Mouse (Mus musculus) heart, embryonic 16.5 days (tissue): ENCODE results near the gene Prkg1. TPM values are rescaled to one million over a fixed set of nuclear protein-coding genes. Genes with fewer than 3 reads are reported as not detected.

ENCODE experiments used
- ATAC-seq: fragments of 200-750 bp; cut with Nextera tagmentation; replicated peaks from 2 replicates; pipeline ENCODE4 v1.8.0; 2017; ENCODE audit warnings: moderate number of reproducible peaks; ENCODE audit not compliant: insufficient read depth, low FRiP score; ENCODE audit errors: extremely low read depth
- H3K27ac ChIP-seq: fragments of 300-500 bp; sonication (generic); 2 replicates; pipeline ENCODE4 v1.5.1; 2014; ENCODE audit warnings: mild to moderate bottlenecking, low read length, control low read depth, moderate library complexity
- H3K27me3 ChIP-seq: fragments of 300-500 bp; sonication (generic); 2 replicates; pipeline ENCODE4 v1.6.1; 2014; ENCODE audit warnings: low read length, mixed read lengths; ENCODE audit not compliant: control insufficient read depth, insufficient read depth
- H3K36me3 ChIP-seq: fragments of 300-500 bp; sonication (generic); 2 replicates; pipeline ENCODE4 v1.6.1; 2014; ENCODE audit not compliant: control insufficient read depth, insufficient read depth
- H3K4me1 ChIP-seq: fragments of 300-500 bp; sonication (generic); 2 replicates; pipeline ENCODE4 v1.6.1; 2014; ENCODE audit warnings: low read length, mixed read lengths; ENCODE audit not compliant: control insufficient read depth, insufficient read depth
- H3K4me2 ChIP-seq: fragments of 300-500 bp; sonication (generic); 2 replicates; pipeline ENCODE4 v1.6.1; 2014; ENCODE audit warnings: low read depth, mild to moderate bottlenecking, control low read depth, low read length
- H3K4me3 ChIP-seq: fragments of 300-500 bp; sonication (generic); 2 replicates; pipeline ENCODE4 v1.5.1; 2014; ENCODE audit warnings: mild to moderate bottlenecking, control low read depth, low read length
- H3K9ac ChIP-seq: fragments of 300-500 bp; sonication (generic); 2 replicates; pipeline ENCODE4 v1.6.1; 2014; ENCODE audit warnings: low read length, control low read depth
- H3K9me3 ChIP-seq: fragments of 300-500 bp; sonication (generic); replicated peaks from 2 replicates; pipeline ENCODE4 v1.6.1; 2016; ENCODE audit warnings: low read length; ENCODE audit not compliant: control insufficient read depth
- WGBS: fragments of 180-500 bp; shearing (Covaris S2); extraction: QIAGEN DNeasy Blood & Tissue Kit; methylation state at CpG from one replicate; pipeline ENCODE4 v1.1.7; 2014; 5-methylcytosine and 5-hydroxymethylcytosine counted together
- polyA plus RNA-seq: library from polyadenylated mRNA; unstranded; fragments of >200 nt; fragmentation: Nextera tagmentation; extraction: Ambion mirVana; gene quantifications from 2 replicates; pipeline ENCODE4 v1.2.1, GENCODE M21; 2015

The Prkg1 gene
- polyA plus RNA-seq, 1 experiment from 2014 or later, result 6.5 TPM

GRCm38 (mm10) chr19:30815661-30816060 lies 949.2 kb downstream of the Prkg1 start:
- ATAC-seq, result no peak
- no peak overlapping the region for H3K9ac ChIP-seq
- H3K4me1 ChIP-seq, result no peaks in the 10 kb centered on the region
- H3K9me3 ChIP-seq, result no peaks in the 10 kb centered on the region
- no peaks in the 10 kb centered on the region for H3K36me3 ChIP-seq
- H3K4me2 ChIP-seq, result no peak overlapping the region
- 79% methylated on average over 6 of the region's 6 CpGs for WGBS
- H3K27me3 ChIP-seq, result no peaks in the 10 kb centered on the region
- H3K27ac ChIP-seq, result no peak overlapping the region
- no peak overlapping the region for H3K4me3 ChIP-seq

GRCm38 (mm10) chr19:30806265-30806664 lies 958.6 kb downstream of the Prkg1 start:
- 58% methylated on average over 5 of the region's 5 CpGs for WGBS
- ATAC-seq, result no peak
- H3K4me1 ChIP-seq, result peaks cover 5% of the 10 kb centered on the region
- no peaks in the 10 kb centered on the region for H3K27me3 ChIP-seq
- H3K9me3 ChIP-seq, result no peaks in the 10 kb centered on the region
- no peaks in the 10 kb centered on the region for H3K36me3 ChIP-seq
- no peak overlapping the region for H3K9ac ChIP-seq
- no peak overlapping the region for H3K4me3 ChIP-seq
- H3K4me2 ChIP-seq, result no peak overlapping the region
- H3K27ac ChIP-seq, result no peak overlapping the region

DNA sequence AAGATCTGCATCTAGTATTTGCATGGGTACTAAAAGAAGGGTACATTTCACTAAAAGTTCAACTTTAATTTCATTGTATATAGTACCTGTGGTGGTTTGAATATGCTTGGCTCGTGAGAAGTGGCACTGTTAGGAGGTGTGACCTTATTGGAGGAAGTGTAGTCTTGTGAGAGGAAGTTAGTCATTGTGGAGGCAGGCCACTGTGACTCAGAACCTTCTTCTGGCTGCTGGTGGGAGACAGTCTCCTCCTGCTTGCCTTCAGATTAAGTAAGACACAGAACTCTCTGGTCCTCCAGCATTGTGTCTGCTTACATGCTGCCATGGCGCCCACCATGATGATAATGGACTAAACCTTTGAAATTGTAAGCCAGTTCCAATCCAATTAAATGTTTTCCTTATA lies 984.0 kb downstream of the Prkg1 start:
- ATAC-seq, result no peak
- Histone ChIP-seq H3K9ac (no peak overlapping the region), H3K36me3 (no peaks in the 10 kb centered on the region), H3K27ac (no peak overlapping the region), H3K4me2 (no peak overlapping the region), H3K27me3 (no peaks in the 10 kb centered on the region), H3K4me1 (no peaks in the 10 kb centered on the region), H3K4me3 (no peak overlapping the region), H3K9me3 (no peaks in the 10 kb centered on the region)
- WGBS, result 70% methylated on average over 2 of the region's 2 CpGs

DNA sequence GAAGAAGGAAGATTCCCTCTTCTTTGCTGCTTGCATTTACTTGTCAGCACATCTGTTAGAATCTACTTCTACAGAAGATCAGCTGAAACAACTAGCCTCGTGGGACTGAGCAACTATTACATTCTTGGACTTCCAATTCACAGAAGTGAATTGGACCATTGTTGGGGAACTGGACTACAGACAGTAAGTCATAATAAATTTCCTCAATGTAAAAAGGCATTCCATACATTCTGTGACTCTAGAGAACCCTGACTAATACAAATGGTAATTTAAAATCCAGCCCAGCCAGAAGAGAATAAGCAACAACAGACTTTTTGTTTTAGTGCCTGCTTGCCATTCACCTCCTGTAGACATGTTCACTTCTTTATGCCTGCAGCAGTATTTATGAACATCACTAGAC lies 996.5 kb downstream of the Prkg1 start:
- no peaks in the 10 kb centered on the region for H3K4me1 ChIP-seq
- no peak overlapping the region for H3K27ac ChIP-seq
- H3K4me2 ChIP-seq, result no peak overlapping the region
- H3K9ac ChIP-seq, result no peak overlapping the region
- no peaks in the 10 kb centered on the region for H3K36me3 ChIP-seq
- no peak for ATAC-seq
- no peaks in the 10 kb centered on the region for H3K9me3 ChIP-seq
- no peak overlapping the region for H3K4me3 ChIP-seq
- WGBS, result 47% methylated on average over 1 of the region's 1 CpGs
- H3K27me3 ChIP-seq, result no peaks in the 10 kb centered on the region

- Histone ChIP-seq H3K4me2 (no peak overlapping the region), H3K27me3 (no peaks in the 10 kb centered on the region), H3K4me3 (no peak overlapping the region), H3K27ac (no peak overlapping the region), H3K36me3 (no peaks in the 10 kb centered on the region), H3K9me3 (no peaks in the 10 kb centered on the region), H3K9ac (no peak overlapping the region), H3K4me1 (no peaks in the 10 kb centered on the region)
- no peak for ATAC-seq
These were observed 1020.4 kb downstream of the Prkg1 start for GRCm38 (mm10) chr19:30744426-30744825.

- H3K4me1 ChIP-seq, result no peaks in the 10 kb centered on the region
- 80% methylated on average over 5 of the region's 5 CpGs for WGBS
- ATAC-seq, result no peak
- no peaks in the 10 kb centered on the region for H3K9me3 ChIP-seq
- no peak overlapping the region for H3K27ac ChIP-seq
- no peaks in the 10 kb centered on the region for H3K27me3 ChIP-seq
- H3K9ac ChIP-seq, result no peak overlapping the region
- no peak overlapping the region for H3K4me2 ChIP-seq
- no peaks in the 10 kb centered on the region for H3K36me3 ChIP-seq
- no peak overlapping the region for H3K4me3 ChIP-seq
These were observed 1065.7 kb downstream of the Prkg1 start for GRCm38 (mm10) chr19:30699130-30699529.

- Histone ChIP-seq H3K9me3 (no peaks in the 10 kb centered on the region), H3K4me1 (no peaks in the 10 kb centered on the region), H3K27me3 (no peaks in the 10 kb centered on the region), H3K4me2 (no peak overlapping the region), H3K36me3 (no peaks in the 10 kb centered on the region), H3K4me3 (no peak overlapping the region), H3K27ac (no peak overlapping the region), H3K9ac (no peak overlapping the region)
- no peak for ATAC-seq
- WGBS, result 79% methylated on average over 2 of the region's 2 CpGs
These were observed 1073.6 kb downstream of the Prkg1 start for GRCm38 (mm10) chr19:30691258-30691657.

- WGBS, result 87% methylated on average over 6 of the region's 6 CpGs
- no peak overlapping the region for H3K4me2 ChIP-seq
These were observed 1074.1 kb downstream of the Prkg1 start for GRCm38 (mm10) chr19:30690691-30691090.

GRCm38 (mm10) chr19:30687942-30688341 lies 1076.9 kb downstream of the Prkg1 start:
- Histone ChIP-seq H3K4me1 (no peaks in the 10 kb centered on the region), H3K9me3 (no peaks in the 10 kb centered on the region), H3K27ac (no peak overlapping the region), H3K4me2 (no peak overlapping the region), H3K9ac (no peak overlapping the region), H3K36me3 (no peaks in the 10 kb centered on the region), H3K27me3 (no peaks in the 10 kb centered on the region), H3K4me3 (no peak overlapping the region)
- no peak for ATAC-seq
- 78% methylated on average over 6 of the region's 6 CpGs for WGBS

More at GRCm38 (mm10) chr19:30690691-30691090, 1074.1 kb downstream of the Prkg1 start:
- Histone ChIP-seq H3K9me3 (no peaks in the 10 kb centered on the region), H3K36me3 (no peaks in the 10 kb centered on the region), H3K27me3 (no peaks in the 10 kb centered on the region), H3K9ac (no peak overlapping the region), H3K4me3 (no peak overlapping the region), H3K27ac (no peak overlapping the region), H3K4me1 (no peaks in the 10 kb centered on the region)
- ATAC-seq, result no peak

DNA sequence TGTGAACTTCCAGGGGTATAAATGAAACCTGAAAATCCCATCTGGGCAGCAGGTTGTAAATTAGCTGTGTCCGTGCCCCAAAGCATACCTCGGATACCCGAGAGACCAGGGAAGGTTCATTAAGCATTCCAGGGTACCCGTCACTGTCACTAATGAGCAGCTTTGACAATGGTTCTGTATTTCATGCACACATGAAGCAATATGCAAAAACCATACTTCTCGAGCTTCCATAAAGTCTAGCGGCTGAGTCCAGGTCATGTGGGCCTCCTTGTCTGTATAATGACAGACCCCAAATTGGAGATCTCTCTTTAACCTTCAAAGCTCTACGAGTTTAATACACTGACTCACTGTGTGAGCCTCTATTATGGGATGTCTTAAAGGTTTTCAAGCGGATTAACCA lies 1088.5 kb downstream of the Prkg1 start:
- Histone ChIP-seq H3K36me3 (no peaks in the 10 kb centered on the region), H3K4me2 (no peak overlapping the region), H3K4me3 (no peak overlapping the region), H3K9ac (no peak overlapping the region), H3K27me3 (no peaks in the 10 kb centered on the region), H3K27ac (no peak overlapping the region), H3K9me3 (no peaks in the 10 kb centered on the region), H3K4me1 (no peaks in the 10 kb centered on the region)
- 85% methylated on average over 8 of the region's 8 CpGs for WGBS
- no peak for ATAC-seq
